Mouse (Mus musculus) liver, postnatal 0 days (tissue): ENCODE measurements at regions not wholly inside any gene's neighbourhood (a gene's known extent, or its start where the extent isn't known, plus 50 kb on each side); places are given as distances from the start of the nearest gene placed in this dataset.

Experiments used
- CTCF ChIP-seq: sonication (generic); IDR thresholded peaks from 2 replicates; pipeline ENCODE4 v1.5.1; 2016; ENCODE audit warnings: antibody characterized with exemption, low read depth
- EP300 ChIP-seq: IDR thresholded peaks from 2 replicates; pipeline ENCODE4 v1.6.1; 2016; ENCODE audit warnings: antibody characterized with exemption, low read depth, mild to moderate bottlenecking

GRCm38 (mm10) chrX:10778014-10778413, 63.2 kb downstream of the Mid1ip1 start:
- TF ChIP-seq CTCF (no peak), EP300 (no peak)
